Mouse (Mus musculus) v-Abl transformed pro-B cells (cell line): Measurements from ENCODE around the gene Prim1.
"Not testable (repeated sequence)": the region's sequence is repeated elsewhere in the genome, so short reads cannot be mapped to it uniquely, and the experiment has no call there.

Experiments used
- in situ Hi-C, 2 experiments: fragments of 400-800 bp; cut with MboI; formaldehyde crosslinking; loops; one replicate each; pipeline ENCODE4 v1.15.1; 2025; ENCODE audit not compliant: unreplicated experiment in 2 of 2

Gene Prim1

DNA sequence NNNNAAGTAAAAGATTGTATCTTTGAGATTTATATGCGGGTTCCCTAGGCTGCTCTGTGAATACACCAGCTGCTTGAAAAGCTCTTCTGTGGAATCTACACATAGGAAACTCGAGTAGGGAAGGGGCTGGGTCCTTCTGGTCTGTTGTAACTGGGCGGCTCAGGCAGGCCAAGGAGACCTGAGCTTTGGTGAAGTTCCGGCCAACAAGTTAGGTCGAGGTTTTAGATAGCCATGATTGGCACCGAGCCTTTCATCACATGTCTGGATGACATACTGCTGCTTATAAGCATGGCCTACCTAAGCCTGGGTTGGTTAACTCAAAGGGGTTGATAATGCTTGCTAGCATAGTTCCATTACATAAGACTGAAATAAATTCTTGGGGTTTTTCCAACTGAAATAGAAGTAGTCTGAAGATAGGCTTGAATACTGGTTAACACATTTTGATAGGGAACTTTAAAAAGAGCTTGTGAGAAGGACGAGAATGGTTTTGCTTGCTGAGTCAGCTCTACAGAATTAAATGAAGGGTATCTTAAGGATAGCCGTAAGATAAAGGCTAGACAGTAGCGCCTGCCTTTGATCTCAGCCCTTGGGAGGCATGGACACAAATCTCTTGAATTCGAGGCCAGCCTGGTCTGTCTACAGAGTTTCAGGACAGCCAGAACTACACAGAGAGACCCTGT lies 21.9 kb downstream of the Prim1 start:
- in situ Hi-C loops = no loop called here

DNA sequence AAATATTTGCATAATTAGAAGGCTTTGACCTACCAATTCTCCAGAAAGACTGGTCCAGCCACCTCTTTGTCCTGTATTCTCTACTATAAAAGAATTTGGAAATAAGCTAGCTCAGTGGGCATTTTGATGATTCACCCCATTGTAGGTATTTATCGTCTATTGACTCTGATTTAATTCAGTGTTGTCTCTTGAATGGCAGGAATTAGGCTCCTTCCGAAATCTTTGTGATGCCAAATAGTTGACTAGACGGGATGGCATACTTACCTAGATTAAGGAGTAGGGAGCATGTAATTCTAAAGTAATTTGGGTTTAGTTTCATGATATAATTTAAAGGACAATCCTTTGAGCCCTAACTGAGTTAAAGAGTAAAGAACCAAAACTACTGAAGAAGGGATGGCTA lies 23.0 kb downstream of the Prim1 start:
- in situ Hi-C loops = no loop called here

DNA sequence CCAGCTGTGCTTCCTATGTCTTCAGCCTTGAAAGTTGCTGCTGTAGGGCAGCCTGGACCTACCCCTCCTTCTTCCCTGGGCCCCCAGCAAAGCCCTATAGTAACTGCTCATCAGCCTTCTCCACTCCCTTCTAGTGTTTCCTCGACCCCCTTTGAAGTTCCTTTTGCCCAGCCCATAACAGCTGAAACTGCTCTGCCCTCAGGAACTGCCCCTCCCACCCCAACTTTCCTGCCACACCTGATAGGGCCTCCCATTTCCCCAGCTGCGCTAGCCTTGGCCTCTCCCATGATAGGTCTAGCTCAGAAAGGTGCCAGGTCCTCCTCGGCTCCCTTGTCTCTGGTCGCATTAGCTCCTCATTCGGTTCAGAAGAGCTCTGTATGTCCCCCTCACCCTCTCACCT lies 24.2 kb downstream of the Prim1 start:
- in situ Hi-C loops = no loop called here

DNA sequence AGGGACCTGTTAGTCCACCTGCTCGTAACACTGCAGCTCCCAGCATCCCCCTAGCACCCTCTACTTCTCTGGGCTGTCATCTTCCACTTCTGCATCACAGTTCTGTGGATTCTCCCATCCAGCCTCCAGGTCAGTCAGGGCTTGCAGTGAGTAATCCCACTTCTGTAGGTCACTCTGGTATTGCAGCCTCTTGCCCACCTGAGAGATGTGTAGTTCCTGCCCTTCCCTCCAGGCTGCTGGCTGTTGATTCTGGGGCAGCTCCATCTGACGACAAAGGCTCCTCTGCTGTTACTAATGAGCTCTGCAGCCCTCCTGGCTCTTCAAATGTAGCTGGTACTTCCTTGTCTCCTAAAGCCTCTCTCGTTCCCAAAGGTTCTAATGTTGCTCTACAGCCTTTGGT lies 24.9 kb downstream of the Prim1 start:
- in situ Hi-C loops = no loop called here

DNA sequence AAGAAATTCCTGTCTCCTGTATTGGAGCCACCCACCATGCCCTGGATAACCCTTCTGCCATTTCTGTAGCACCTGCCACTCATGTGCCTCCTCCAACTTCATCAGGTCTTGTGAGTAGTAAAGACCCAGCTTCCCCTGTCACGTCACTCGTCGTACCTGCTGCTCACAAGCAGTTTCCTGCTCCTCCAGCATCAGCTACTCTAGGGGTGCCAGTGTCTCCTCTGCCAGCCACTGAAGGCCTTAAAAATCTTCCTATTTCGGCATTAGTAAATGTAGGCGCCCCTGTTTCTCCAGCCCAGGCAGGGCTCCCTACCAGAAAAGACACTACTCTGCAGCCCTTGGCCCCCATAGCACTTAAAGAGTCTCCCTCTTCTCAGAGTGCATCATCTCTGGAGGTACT lies 25.3 kb downstream of the Prim1 start:
- in situ Hi-C loops = no loop called here

DNA sequence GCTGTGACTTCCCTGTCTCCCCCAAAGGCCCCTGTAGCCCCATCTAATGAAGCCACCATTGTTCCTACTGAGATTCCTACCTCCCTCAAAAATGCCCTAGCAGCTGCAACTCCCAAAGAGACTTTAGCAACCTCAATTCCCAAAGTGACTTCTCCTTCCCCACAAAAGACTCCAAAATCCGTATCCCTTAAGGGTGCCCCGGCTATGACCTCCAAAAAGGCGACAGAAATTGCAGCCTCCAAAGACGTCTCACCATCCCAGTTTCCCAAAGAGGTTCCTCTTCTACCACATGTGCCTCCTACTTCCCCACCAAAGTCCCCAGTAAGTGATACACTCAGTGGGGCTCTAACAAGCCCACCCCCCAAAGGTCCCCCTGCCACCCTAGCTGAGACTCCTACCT lies 26.7 kb downstream of the Prim1 start:
- in situ Hi-C loops = no loop called here

DNA sequence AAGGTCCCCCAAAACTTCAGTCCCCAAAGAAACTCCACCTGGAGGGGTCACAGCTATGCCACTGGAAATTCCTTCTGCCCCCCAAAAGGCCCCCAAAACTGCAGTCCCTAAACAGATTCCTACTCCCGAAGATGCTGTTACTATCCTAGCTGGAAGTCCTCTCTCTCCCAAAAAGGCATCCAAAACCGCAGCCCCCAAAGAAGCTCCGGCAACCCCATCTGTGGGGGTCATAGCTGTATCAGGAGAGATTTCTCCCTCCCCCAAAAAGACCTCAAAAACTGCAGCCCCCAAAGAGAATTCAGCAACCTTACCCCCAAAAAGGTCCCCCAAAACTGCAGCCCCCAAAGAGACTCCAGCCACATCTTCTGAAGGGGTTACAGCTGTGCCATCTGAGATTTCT lies 27.5 kb downstream of the Prim1 start:
- in situ Hi-C loops = no loop called here

DNA sequence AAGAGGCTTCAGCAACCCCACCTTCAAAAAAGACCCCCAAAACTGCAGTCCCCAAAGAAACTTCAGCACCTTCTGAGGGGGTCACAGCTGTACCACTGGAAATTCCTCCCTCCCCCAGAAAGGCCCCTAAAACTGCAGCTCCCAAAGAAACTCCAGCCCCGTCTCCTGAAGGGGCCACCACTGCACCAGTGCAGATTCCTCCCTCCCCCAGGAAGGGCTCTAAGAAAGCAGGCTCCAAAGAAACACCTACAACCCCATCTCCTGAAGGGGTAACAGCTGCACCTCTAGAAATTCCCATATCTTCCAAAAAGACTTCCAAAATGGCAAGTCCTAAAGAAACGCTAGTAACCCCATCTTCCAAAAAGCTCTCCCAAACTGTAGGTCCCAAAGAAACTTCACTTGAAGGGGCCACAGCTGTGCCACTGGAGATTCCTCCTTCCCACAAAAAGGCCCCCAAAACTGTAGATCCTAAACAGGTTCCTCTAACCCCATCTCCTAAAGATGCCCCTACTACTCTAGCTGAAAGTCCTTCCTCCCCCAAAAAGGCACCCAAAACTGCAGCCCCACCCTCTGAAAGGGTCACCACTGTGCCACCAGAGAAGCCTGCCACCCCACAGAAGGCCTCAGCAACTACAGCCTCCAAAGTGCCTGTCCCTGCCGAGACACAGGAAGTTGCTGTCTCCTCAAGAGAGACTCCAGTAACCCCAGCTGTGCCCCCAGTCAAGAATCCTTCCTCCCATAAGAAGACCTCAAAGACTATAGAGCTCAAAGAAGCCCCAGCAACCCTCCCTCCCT lies 28.3 kb downstream of the Prim1 start:
- in situ Hi-C loops = no loop called here

DNA sequence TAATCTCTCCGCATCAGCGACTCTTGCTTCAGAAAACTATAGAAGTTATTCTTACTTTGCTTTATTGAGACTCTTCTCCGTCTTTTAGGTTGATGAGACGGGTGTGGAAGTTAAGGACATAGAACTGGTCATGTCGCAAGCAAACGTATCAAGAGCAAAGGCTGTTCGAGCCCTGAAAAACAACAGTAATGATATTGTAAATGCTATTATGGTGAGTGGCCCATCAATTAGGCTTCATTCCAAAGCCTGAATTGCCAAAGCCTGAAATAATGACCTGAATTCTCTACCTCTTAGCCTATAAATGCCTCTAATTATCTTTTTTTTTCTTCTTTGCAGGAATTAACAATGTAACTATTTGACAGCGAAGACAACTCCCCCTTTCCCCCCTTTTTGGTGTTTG lies 33.2 kb downstream of the Prim1 start:
- in situ Hi-C loops = no loop called here

DNA sequence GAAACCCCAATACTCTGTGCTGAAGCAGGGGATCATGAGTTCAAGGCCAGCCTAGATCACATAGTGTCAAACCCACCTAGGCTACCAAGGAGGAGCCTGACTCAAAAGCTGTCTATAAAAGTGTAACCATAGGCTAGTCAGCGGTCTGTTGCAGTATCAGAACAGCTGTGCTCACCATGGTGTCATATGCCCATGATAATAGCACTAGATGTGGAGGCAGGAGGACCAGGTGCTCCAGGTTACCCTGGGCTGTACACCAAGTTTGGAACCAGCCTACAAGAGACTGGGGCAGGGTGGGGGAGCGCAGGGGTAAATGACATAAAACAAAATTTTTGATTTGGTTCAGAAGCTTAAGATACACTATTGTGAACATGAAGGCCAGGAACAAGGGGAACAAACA lies 34.8 kb downstream of the Prim1 start:
- in situ Hi-C loops = no loop called here

DNA sequence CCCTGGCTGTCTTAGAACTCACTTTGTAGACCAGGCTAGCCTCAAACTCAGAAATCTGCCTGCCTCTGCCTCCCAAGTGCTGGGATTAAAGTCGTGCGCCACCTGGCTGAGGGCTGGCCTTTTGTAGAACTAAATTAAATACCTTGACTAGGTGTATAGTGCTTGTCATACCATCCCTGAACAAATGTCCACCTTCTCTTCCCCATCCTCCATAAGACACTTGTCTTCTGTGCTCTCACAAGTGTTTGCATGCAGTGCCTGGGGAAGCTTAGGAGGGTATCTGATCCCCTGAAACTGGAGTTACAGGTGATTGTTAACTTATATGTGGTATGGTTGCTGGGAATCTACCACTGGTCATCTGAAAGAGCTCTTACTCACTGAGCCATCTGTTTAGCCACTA lies 35.4 kb downstream of the Prim1 start:
- in situ Hi-C loops = no loop called here

DNA sequence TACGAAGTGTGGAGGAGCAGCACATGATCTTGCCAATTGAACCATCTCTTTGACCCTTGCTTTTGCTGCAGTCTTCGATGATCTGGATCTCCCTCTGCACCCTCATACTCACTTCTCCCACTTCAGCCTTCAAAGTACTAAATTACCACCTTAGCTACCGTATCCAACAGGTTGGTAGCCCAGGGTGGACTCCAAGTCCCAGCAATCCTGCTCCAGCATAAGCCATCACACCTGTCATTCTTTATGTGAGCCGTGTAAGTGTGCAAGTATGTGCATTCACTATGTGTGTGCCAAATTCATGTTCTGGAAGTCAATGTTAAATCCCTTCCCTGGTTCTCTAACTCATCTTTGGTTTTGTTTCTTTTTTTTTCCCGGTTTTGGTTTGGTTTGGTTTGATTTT lies 36.6 kb downstream of the Prim1 start:
- in situ Hi-C loops = no loop called here

DNA sequence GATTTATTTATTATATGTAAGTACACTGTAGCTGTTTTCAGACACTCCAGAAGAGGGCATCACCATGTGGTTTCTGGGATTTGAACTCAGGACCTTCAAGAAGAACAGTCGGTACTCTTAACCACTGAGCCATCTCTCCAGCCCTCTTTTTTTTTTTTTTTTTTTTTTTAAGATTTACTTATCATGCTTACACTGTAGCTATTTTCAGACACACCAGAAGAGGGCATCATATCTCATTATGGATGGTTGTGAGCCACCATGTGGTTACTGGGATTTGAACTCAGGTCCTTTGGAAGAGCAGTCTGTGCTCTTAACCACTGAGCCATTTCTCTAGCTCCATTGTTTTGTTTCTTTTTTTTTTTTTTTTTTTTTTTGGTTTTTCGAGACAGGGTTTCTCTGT lies 37.2 kb downstream of the Prim1 start:
- in situ Hi-C loops = not testable (repeated sequence)

DNA sequence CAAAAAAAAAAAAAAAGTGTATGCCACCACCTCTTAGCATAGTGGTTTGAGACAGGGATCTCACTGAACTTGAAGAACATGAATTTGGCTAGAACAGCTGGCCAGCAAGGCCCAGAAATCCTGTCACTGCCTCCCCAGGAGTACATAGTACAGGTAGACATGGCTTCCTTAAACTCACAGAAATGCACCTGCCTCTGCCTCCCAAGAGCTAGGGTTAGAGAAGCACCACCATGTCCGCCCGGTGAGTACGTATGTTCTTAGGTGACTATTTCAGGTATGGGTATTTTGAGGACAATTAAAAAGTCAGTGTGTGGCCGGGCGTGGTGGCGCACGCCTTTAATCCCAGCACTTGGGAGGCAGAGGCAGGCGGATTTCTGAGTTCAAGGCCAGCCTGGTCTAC lies 38.0 kb downstream of the Prim1 start:
- in situ Hi-C loops = no loop called here

DNA sequence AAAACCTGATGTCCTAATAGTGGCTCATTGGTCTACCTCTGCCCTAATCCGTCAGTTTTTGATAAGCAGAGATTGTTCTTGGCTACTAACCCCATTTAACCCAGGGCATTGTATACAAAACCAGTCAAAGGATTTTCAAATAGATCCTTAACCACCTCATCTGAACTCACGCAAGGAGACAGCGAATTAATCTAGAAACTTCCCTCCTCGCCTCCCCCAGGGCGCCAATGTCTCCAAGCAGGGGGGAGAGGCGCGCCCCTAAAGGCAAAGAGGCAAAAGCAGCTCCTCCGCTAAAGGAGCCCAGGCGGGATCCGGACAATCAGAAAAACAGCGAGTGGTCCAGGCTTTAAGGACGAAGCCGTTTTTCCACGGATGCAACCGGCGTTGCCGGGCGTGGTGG lies 43.2 kb downstream of the Prim1 start:
- in situ Hi-C loops = no loop called here

DNA sequence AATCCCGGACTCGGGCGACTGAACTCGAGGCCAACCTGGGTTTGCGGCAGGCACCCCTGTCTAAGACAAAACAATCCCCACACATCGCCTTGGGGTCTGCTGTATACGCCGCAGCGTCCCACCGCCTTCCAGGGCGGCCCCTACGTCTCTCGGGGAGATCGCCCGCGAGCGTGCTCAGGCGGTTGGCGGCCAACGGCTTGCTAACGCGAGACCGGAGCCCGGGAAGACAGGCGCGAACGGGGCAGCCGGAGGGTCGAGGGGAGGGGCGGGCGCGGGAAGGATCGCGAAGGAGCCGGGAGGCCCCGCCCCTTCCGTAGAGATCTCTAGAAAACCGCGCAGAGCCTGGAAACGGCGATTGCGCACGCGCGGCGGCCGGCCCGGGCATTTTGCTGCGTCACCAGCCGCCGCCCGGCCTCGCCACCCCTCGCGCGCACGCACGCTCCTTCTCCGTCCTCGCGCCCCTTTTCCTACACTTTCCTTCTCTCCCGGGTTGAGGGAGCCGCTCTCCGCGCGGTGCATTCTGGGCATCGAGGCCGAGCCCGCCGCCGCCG lies 43.7 kb downstream of the Prim1 start, which contains the start of gene Ptges3:
TSS of gene Ptges3 (plus strand) at position 354 of the 551 bp plus-strand sequence.
- in situ Hi-C loops = no loop called here

DNA sequence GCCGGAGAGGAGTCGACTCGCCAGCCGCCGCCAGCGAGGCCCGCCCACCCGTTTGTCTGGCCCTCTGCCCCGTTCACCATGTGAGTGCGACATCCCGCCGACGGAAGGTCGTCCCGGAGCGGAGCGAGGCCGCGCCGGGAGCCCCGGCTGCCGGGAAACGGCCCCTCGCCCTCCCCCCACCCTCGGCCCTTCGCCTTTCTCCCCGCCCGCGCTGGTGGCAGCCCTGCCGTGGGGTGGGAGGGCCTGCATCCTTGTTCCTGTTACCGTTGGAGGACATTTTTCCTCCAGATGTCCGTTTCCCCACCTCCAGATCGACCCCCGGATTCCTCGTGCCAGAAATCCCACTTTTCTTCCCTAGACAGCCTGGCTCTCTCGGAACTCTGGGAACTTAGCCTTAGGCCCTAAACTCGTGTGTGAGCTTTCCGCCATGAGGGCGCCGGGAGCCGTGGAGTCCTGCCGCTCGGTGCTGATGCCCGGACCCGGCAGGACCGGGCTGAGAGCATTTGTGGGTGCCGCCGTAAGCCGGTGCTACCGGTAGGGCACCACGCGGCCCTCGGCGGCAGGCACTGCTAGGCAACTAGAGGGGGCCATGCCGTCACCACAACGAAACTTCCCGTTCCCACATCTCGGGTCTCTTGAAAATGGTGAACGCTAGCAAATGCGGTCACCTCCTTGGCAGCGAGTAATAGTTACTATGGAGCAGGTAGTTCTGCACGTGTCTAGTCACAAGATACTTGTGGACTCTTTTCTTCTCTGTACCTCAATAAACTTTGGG lies 44.4 kb downstream of the Prim1 start:
- in situ Hi-C loops = no loop called here

DNA sequence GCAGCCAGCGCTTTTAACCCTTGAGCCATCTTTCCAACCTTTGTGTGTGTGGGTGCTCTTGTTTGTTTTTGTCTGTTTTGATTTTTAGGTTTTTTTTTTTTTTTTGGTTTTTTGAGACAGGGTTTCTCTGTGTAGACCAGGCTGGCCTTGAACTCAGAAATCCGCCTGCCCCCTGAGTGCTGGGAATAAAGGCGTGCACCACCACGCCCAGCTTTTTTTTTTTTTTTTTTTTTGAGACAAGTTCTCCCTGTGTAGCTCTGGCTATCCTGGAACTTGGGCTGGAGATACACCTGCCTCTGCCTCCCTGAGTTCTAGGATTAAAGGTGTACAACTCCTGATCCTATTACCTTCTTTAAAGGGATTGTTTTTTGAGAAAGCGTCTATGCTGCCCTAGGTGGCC lies 46.1 kb downstream of the Prim1 start:
- in situ Hi-C loops = no loop called here

DNA sequence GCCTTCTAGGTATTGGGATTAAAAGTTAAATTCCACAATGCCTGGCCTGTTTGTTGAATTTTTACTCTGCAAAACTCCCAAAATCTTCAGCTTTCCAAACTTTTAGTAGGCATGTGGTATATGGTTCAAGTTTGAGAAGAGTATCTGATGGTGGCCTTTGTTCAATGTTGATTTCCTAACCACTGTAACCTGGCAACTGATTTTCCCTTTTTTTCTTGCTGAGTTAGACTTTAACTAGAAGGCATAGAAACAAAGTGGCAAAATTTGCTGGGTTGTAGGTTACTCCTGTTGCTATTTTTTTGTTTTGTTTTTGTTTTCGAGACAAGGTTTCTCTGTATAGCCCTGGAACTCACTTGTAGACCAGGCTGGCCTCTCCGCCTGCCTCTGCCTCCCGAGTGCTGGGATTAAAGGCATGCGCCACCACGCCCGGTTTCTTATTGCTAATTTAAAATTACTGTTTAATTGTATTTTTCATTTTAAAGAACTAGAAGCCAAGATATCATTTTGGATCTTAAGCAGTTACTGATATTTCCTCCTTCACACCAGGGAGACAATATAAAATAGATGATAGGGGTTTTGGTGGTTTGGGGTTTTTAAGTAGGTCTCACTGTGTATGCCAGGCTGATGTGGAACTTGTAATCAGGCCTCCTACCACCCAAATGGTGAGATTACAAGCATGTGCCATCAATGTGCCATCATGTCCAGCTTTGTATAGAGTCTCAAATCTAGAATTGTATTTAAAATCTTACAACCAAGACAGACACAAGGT lies 47.4 kb downstream of the Prim1 start:
- in situ Hi-C loops = no loop called here

DNA sequence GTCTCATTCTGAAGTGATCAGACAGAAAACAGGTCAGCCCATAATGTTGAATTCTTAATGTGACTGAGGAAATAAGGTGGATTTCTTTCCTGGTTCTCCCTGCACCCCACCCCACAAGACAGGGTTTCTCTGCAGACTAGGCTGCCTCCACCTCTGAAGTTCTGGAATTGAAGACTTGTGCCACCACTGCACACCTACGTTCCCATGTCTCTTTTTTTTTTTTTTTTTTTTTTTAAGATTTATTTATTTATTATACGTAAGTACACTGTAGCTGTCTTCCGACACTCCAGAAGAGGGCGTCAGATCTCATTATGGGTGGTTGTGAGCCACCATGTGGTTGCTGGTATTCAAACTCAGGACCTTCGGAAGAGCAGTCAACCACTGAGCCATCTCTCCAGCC lies 51.1 kb downstream of the Prim1 start:
- in situ Hi-C loops = no loop called here

DNA sequence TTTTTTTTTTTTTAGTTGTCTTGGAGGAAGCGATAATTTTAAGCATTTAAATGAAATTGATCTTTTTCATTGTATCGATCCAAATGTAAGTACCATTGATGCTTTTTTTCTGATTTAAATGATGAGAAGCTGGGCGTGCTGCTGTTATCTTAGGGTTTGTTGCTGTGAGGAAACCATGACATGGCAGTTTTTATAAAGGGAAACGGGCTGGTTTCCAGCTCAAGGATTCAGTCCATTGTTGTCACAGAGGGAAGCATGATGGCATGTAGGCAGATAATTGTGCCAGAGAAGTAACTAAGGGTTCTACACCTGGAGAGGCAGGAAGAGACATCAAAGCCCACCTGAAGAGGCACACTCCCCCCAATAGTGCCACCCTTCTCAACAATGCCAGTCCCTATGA lies 54.2 kb downstream of the Prim1 start:
- in situ Hi-C loops = no loop called here
